ENCODE assay signal across 25 mouse cellular contexts in the genomic region with DNA sequence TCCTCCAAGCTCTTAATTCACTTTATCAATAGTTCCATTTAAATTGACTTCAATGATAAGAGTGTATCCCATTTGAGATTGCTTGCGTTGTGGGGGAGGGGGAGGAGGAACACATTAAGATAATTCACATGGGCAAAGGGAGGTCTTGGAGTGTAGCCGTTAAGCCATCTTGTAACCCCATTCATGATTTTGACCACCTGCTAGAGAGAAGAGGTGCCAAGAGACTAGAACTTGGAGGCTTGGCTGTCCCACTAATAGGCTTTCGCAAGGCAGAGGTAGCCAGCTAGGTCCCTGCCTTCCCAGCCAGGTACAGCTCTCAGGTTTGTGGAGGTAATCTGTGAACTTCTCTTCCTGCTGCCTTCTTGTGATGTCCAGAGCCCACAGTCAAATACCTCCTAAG.
DNase-seq lines count a peak whose midpoint lies in the region; ATAC-seq and TF ChIP-seq lines count a peak whose summit lies in the region.
"Had no signal": no experiment of that assay in that cellular context is flagged by ENCODE, and none has a peak within 500 bp of the region (broad histone marks: within the 10 kb centered on the region; RNA-seq: fewer than 3 reads in every experiment).

No protein-coding gene starts in this region.

- ATAC-seq in cerebellum, adult (ENCODE audit: insufficient number of reproducible peaks, low FRiP score, low TSS enrichment): no peak
- ATAC-seq in intestine, embryonic 16.5 days: no peak
- no peak for ATAC-seq in intestine, postnatal 0 days
- no peak for ATAC-seq in neural tube, embryonic 13.5 days (ENCODE audit: low read depth)
- ATAC-seq in neural tube, embryonic 15.5 days (ENCODE audit: low FRiP score): no peak
- ATAC-seq: forebrain, embryonic 13.5 days; inflammation-experienced regulatory T-cells, adult 6 months had no signal

- no peaks in the 10 kb centered on the region for H3K27me3 ChIP-seq in intestine, embryonic 16.5 days (replicated peaks; ENCODE audit: control insufficient read depth, insufficient read depth, low read length)
- no peaks in the 10 kb centered on the region for H3K27me3 ChIP-seq in intestine, postnatal 0 days (replicated peaks; ENCODE audit: control insufficient read depth, insufficient read depth, low read length)
- no peaks in the 10 kb centered on the region for H3K27me3 ChIP-seq in neural tube, embryonic 13.5 days
- H3K27me3 ChIP-seq in neural tube, embryonic 15.5 days (replicated peaks): no peaks in the 10 kb centered on the region
- H3K27me3 ChIP-seq: embryonic facial prominence, embryonic 12.5 days; forebrain, embryonic 13.5 days; limb, embryonic 13.5 days; liver, embryonic 13.5 days had no signal

- H3K36me3 ChIP-seq in intestine, embryonic 16.5 days (ENCODE audit: control insufficient read depth, insufficient read depth, low read length): peaks cover 14% of the 10 kb centered on the region
- peaks cover 33% of the 10 kb centered on the region for H3K36me3 ChIP-seq in intestine, postnatal 0 days (ENCODE audit: control insufficient read depth, insufficient read depth)
- peaks cover 80% of the 10 kb centered on the region for H3K36me3 ChIP-seq in neural tube, embryonic 13.5 days
- H3K36me3 ChIP-seq in neural tube, embryonic 15.5 days: peaks cover 66% of the 10 kb centered on the region

- TF ChIP-seq CTCF in intestine, postnatal 0 days (IDR thresholded peaks at IDR 0.05; ENCODE audit: low read depth): no peak

- intact Hi-C loops in left cerebral cortex, postnatal 25 days (cut with DNase I): no loop called here

- no peak overlapping the region for H3K4me3 ChIP-seq in intestine, embryonic 16.5 days (ENCODE audit: low read length)
- no peak overlapping the region for H3K4me3 ChIP-seq in intestine, postnatal 0 days (ENCODE audit: low read depth, low read length)
- no peak overlapping the region for H3K4me3 ChIP-seq in neural tube, embryonic 13.5 days
- no peak overlapping the region for H3K4me3 ChIP-seq in neural tube, embryonic 15.5 days (replicated peaks)
- H3K4me3 ChIP-seq: embryonic facial prominence, embryonic 12.5 days; erythroblast, embryonic 14.5 days; forebrain, embryonic 13.5 days; limb, embryonic 13.5 days; liver, embryonic 13.5 days had no signal

- 0 out of 2 replicates have a peak overlapping the region, but pooled peaks have one; percentile 23 for H3K27ac ChIP-seq in intestine, embryonic 16.5 days (ENCODE audit: low read length)
- H3K27ac ChIP-seq in intestine, postnatal 0 days (ENCODE audit: low read depth, low read length): no peak overlapping the region
- 0 out of 2 replicates have a peak overlapping the region, but pooled peaks have one; percentile 18 for H3K27ac ChIP-seq in neural tube, embryonic 13.5 days (replicated peaks)
- peak overlapping the region; percentile 14; the same call in 1 of the 2 replicates for H3K27ac ChIP-seq in neural tube, embryonic 15.5 days (replicated peaks)
- H3K27ac ChIP-seq: embryonic facial prominence, embryonic 12.5 days; forebrain, embryonic 13.5 days; limb, embryonic 13.5 days; liver, embryonic 13.5 days; macrophage; stomach, postnatal 0 days had no signal

- peak; percentile 44 to 52 for DNase-seq in cerebellum, postnatal 14 days
- DNase-seq in neural tube, embryonic 10.5 days (ENCODE audit: extremely low spot score, low spot score): no peak
- DNase-seq in left cerebral cortex, postnatal 25 days (ENCODE audit: low spot score in 2 of 2): no peak
- DNase-seq: B cell, adult 2 months; gastrocnemius, postnatal 36 days; heart, postnatal 10 days; kidney, adult 9 months; kidney, postnatal 36 days; liver, embryonic 13.5 days; lung, embryonic 14.5 days; right cerebral cortex, adult 18-20 months; thymus, postnatal 14 days had no signal

- WGBS in intestine, embryonic 16.5 days: 95% methylated on average over 3 of the region's 3 CpGs
- WGBS in intestine, postnatal 0 days: 84% methylated on average over 3 of the region's 3 CpGs
- WGBS in neural tube, embryonic 13.5 days: 84% methylated on average over 3 of the region's 3 CpGs
- WGBS in neural tube, embryonic 15.5 days: 81% methylated on average over 3 of the region's 3 CpGs

- no peaks in the 10 kb centered on the region for H3K4me1 ChIP-seq in intestine, embryonic 16.5 days (ENCODE audit: control insufficient read depth, insufficient read depth, low read length)
- no peaks in the 10 kb centered on the region for H3K4me1 ChIP-seq in intestine, postnatal 0 days (replicated peaks; ENCODE audit: control insufficient read depth, insufficient read depth, low read length)
- no peaks in the 10 kb centered on the region for H3K4me1 ChIP-seq in neural tube, embryonic 13.5 days (replicated peaks)
- H3K4me1 ChIP-seq in neural tube, embryonic 15.5 days: no peaks in the 10 kb centered on the region
- H3K4me1 ChIP-seq: embryonic facial prominence, embryonic 12.5 days; forebrain, embryonic 13.5 days; liver, embryonic 13.5 days had no signal

- H3K9ac ChIP-seq in intestine, embryonic 16.5 days (ENCODE audit: low read depth, low read length): no peak overlapping the region
- no peak overlapping the region for H3K9ac ChIP-seq in intestine, postnatal 0 days (ENCODE audit: low read depth, low read length)
- no peak overlapping the region for H3K9ac ChIP-seq in neural tube, embryonic 13.5 days
- H3K9ac ChIP-seq in neural tube, embryonic 15.5 days (replicated peaks): no peak overlapping the region
- H3K9ac ChIP-seq: embryonic facial prominence, embryonic 12.5 days; forebrain, embryonic 13.5 days; limb, embryonic 13.5 days; liver, embryonic 13.5 days; lung, embryonic 14.5 days had no signal

- H3K9me3 ChIP-seq in intestine, embryonic 16.5 days (ENCODE audit: control insufficient read depth, low read length): no peaks in the 10 kb centered on the region
- no peaks in the 10 kb centered on the region for H3K9me3 ChIP-seq in intestine, postnatal 0 days (ENCODE audit: control insufficient read depth)
- no peaks in the 10 kb centered on the region for H3K9me3 ChIP-seq in neural tube, embryonic 13.5 days
- no peaks in the 10 kb centered on the region for H3K9me3 ChIP-seq in neural tube, embryonic 15.5 days (replicated peaks)
- H3K9me3 ChIP-seq: embryonic facial prominence, embryonic 12.5 days; forebrain, embryonic 13.5 days; limb, embryonic 13.5 days; liver, embryonic 13.5 days had no signal

- H3K4me2 ChIP-seq in intestine, embryonic 16.5 days (ENCODE audit: low read depth, low read length): no peak overlapping the region
- H3K4me2 ChIP-seq in intestine, postnatal 0 days (replicated peaks; ENCODE audit: low read depth): no peak overlapping the region
- H3K4me2 ChIP-seq in neural tube, embryonic 13.5 days: no peak overlapping the region
- H3K4me2 ChIP-seq in neural tube, embryonic 15.5 days: no peak overlapping the region
- H3K4me2 ChIP-seq: embryonic facial prominence, embryonic 12.5 days; forebrain, embryonic 13.5 days; limb, embryonic 13.5 days; liver, embryonic 13.5 days; lung, embryonic 14.5 days; midbrain, embryonic 11.5 days had no signal

Comparison
In these comparisons a context has a peak if more than half of its experiments do, and no peak if none do; other contexts are left out.
1. DNase-seq: peak in cerebellum, postnatal 14 days (2 of 2); none in neural tube, embryonic 10.5 days (single experiment) and left cerebral cortex, postnatal 25 days (0 of 2).